Mouse (Mus musculus): Measurements from ENCODE around the gene Crim1.

The Crim1 gene

DNA sequence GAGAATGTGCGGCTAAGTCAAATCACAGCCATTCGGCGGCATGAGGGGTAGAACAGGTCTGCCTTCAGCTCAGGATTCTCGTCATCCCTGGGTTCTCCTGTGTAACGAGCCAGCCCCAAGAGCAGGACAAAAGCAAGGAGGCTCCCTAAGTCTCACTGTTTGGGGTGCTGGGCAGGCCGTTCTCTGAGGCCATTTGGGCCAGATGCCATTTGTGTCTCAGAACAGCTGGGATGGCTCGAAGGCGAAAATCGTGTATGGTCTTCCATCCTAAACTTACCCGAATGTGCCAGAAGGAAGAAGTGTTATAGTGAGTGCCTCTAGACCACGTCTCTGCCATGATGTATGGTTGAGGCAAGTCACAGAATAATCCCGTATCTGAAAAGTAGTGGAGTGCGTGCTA, 86.0 kb downstream of the Crim1 start:
- DNase-seq (ENCODE audit: low spot score in 2 of 2), result no peak

DNA sequence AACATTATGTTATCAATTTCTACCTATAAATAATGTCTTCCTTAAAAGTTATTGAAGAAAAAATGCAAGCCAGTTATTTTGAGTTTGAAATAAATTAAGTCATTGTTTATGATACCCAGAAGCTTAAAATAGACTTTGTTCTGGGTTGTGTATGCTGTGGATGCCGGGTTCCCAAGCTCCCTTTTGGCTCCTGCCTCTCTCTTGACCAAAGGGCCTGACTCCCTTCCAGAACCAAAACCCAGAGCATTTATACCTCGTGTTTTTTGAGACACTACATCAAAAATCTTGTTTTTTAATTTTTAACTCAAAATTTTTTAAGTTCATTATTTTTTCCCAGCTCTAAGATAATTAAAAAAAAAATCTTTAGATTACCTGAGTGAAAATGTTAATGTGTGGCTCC, 87.3 kb downstream of the Crim1 start:
- DNase-seq (ENCODE audit: low spot score in 2 of 2), result no peak

DNA sequence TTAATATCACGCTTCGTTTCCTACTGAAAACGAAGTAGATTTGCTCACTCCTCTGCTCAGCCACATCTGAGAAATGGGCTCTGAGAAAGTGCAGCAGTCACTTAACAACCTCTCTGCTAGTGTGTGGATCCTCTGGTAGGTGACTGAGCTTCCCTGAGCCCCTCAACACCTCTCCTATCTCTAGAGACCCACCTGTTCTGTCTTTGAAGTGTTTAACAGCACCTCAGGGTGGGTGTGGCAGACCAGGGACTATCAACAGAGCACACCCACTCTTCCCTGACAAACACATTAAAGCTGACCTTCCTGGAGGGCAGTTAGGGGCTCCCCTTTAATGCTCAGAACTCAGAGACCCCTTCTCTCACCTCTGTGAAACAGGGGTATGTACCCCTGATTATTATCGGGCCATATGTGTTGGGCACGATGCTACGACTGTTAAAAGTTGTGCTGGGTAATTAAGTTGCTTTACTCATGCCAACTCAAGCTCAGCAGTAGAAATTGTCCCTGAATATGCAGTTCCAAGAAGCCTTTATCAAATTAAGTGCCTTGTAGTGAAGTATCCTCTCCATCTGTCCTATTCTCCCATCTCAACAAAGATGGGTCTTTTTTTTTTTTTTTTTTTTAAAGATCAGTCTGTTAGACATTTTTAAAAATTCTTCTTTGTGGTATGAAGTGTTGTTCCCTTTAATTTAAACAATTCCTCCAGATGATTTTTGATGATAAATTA, 90.3 kb downstream of the Crim1 start:
- DNase-seq (ENCODE audit: low spot score in 2 of 2), result no peak

DNA sequence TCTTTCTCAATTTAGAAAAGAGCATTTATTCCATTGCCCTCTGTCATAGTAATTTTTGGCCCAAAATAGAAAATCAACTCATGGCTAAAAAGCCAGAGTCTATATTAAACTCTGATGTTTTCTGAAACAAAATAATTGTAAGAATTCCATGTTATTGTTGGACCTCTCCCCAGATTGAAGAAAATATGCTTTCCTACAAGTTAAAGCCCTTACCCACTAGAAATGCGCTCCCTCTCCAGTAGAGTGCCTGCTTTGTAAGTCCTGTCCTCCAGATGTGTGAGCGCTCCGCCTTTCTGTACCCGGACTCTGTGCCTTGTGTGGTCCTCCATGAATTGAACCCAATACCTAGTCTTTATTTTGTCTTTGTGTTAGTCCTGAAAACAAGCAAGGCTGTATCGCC, 91.0 kb downstream of the Crim1 start:
- DNase-seq (ENCODE audit: low spot score in 2 of 2), result no peak

DNA sequence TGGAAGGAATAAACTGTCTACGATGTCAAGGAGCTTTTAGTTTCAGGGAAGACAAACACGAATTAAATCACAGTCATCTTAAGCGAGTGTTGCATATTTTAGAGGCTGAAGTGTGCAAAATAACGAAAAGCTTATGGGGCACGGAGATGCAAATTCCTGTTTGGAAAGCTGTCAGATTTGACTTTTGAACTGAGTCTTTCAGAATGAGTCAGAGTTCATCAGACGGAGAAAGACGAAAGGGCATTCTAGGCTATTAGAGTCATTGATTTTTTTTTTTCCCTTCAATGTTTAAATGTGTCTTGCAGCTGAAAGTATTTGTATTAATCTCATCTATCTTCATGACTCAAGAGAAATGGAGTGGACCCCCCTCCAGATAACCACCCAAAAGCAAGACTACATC, 92.3 kb downstream of the Crim1 start:
- DNase-seq (ENCODE audit: low spot score in 2 of 2), result no peak

DNA sequence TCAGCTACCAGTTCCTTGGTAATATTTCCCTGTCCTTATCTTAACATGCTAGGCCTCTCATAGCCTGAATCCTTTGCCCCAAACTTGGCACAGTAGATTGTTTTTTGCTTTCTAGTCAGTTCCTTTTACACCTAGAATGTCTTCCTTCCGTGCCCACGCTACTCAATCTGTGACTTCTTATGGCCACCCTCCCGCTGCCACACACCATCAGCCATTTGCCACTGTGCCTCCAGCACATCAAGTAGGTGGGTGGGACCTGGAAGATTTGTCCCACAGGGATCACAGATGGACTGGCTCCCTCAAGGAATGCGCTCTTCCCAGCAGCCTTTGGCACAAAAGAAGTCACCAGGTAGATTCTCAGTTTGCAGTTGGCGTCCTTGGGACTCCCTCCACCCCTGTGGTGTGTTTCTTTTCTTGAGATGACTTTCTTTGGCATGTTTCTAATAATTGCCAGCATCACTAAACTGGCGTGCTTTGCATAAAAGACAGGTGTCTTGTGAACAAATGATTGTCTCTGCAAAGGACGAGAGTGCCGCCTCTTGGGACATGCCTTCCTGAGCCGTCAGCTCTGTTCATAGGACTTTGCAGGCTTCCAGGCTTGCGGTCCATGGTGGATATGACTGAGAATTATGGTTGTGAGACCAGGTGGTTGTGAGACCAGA, 92.9 kb downstream of the Crim1 start:
- no peak for DNase-seq (ENCODE audit: low spot score in 2 of 2)

DNA sequence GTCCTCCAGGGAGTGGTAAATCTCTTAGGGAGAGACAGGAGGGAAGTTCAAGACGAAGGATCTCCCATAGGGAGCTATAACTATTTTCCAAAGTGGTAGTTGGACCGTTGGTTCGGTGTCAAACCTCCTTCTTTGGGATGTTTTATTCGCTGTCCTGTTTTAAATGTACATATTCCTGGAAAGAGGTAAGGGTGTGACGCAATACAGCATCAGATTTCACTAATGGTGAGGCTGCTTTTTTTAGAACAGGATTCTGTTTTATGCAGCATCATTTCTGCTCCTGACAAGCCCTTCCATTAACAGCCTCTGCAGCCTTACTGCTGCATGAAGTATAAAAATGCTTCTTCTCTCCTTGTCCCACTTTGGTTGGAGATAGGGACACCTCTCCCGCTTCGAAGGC, 95.9 kb downstream of the Crim1 start:
- no peak for DNase-seq (ENCODE audit: low spot score in 2 of 2)

DNA sequence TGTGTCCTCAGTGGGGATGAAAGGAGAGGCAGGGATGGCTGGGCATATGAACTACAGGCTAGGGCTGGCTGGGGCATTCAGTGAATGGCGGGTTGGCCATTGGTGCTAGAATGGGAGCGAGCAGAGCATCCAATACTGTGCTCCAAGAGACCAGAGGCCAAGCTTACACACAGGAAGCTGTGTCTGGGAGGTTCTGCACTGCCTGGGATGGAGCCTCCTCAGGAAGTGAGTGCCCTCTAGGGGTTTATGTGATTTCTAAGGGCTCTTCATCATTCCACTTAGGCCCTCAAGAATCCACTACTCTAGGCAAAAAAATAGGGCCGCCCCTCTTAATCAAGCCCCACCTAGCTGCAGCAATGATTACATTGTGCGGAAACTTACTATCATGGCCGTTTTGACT, 98.1 kb downstream of the Crim1 start:
- DNase-seq (ENCODE audit: low spot score in 2 of 2), result no peak

DNA sequence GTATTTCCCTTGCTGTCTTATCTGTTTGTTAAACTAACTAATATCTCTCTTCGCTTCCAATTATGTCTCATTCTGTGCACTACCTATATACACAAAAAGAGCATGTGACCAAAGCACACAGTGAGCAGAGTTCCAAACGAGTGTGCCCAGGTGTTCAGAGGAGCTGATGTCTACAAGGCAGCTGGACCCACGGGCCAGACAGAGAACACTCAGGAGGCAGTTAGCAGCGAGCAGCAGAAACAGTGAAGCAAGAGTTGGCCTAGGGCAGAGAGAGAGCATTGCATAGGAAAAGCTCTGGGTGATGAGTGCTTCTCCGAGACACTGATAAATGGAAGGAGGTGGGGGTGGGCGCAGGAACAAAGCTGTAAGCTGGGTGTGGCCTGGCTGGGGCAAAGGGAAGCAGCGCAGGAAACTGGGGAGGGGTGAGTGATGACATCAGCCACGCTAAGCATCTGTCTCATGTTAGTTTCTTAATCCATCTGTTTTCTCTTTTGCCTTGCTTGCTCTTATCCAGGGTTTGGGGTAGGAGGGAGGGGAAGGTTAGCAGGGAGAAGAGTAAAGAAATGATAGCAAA, 99.0 kb downstream of the Crim1 start:
- DNase-seq (ENCODE audit: low spot score in 2 of 2), result no peak

DNA sequence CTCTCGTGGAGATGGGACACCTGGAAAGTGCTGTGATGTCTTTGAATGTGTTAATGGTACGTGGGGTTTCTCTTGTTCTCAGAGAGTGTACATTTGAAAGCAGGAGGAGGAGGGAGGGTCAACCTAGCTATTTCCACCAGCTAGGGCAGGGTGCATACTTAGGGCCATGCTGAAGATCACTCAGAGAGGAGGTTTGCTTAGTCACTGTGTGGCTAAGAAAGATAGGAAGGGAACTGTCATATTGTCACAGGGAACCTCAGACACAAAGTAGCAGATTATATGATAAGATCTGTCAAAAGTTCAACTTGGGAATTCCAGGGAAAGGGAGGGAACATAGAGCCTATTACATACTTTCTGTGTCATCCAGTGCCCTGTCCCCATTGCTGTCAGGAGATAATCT, 103.0 kb downstream of the Crim1 start:
- DNase-seq (ENCODE audit: low spot score in 2 of 2), result no peak

DNA sequence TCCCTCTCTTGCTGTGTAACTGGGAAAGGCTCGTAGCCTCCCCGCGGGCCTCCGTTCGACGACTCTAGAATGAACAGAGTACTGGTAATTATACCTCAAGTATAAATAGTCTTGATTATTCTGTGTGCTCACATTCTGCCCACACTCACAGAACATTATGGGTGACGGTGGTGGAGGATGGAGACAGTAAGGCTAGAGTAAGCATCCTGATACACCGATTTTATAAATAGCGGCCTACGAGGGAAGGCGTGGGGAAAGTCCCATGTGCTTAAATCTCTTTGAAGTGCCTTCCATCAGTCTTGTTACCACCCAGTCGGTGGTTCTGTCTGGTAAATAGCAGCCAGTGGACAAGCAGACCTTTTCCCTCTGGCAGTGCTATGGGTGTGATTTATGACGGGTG, 104.0 kb downstream of the Crim1 start:
- DNase-seq (ENCODE audit: low spot score in 2 of 2), result peak in 1 of 2 experiments; percentile 29

DNA sequence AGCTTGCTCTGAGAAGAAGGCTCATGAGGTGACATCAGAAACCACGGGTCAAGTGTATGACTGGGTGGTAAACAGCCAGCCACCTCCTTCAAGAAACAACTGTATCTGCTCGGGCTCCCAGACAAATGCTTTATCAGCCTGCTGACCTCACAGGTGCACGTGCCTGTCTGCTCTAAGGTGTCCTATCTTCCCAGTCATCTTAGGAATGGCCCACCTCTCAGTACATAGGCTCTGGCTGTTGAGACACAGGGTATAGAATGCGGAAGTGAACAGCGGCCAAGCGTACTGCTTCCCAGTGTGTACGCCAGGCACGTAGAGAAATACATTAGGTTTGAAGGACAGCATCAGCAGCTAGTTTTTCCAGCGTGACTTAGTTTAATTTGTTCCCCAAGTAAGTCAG, 106.4 kb downstream of the Crim1 start:
- no peak for DNase-seq (ENCODE audit: low spot score in 2 of 2)

DNA sequence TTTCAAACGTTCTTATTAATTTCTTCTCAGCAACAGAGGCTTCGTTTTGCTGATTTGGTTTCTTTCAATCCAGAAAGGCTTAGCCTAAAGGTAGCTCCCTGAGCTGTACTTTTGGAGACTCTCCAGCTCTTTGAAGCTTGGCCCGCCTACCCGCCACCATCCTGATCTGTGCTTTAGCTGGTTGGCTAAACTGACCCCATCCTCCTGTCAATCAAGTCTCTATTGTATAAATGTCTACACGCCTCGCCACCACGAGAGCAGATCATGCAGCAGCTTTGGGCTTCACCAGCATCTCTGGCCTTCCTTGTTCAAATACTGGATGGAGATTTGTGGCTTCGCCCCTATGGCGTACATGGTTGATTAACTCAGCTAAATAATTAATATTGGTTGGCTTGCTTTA, 108.2 kb downstream of the Crim1 start:
- no peak for DNase-seq (ENCODE audit: low spot score in 2 of 2)

DNA sequence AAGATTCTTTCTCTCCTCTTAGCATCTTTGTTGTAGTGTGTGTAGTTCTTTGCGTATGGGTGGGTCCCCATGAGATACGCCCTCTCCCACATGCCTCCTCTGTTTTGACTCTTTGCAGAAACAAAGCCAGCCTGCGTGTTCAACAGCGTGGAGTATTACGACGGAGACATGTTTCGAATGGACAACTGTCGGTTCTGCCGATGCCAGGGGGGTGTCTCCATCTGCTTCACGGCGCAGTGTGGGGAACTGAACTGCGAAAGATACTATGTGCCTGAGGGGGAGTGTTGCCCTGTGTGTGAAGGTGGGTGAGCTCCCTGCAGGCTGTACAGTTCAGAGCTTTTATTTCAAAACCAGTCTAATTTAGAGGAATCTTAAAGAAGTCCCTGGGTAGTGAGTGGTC, 113.0 kb downstream of the Crim1 start:
- no peak for DNase-seq (ENCODE audit: low spot score in 2 of 2)

DNA sequence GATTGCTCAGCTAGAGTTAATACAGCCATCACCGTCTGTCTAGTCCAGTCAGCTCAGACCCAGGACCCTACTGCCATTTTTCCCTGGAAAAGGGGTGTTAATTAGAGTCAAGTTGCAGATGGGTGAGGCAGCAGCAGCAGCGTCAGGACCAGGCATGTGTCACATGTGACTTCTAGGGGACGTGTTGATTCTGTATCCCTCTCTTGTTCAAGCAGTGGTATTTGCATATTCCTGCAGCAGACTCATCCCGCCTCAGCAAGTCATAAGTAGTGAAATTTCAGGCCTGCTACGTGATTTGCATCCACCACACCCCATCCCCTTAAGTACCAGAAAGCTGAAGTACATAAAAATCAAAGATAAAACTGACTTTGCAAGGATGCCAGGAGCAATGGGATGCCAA, 113.6 kb downstream of the Crim1 start:
- DNase-seq (ENCODE audit: low spot score in 2 of 2), result no peak

DNA sequence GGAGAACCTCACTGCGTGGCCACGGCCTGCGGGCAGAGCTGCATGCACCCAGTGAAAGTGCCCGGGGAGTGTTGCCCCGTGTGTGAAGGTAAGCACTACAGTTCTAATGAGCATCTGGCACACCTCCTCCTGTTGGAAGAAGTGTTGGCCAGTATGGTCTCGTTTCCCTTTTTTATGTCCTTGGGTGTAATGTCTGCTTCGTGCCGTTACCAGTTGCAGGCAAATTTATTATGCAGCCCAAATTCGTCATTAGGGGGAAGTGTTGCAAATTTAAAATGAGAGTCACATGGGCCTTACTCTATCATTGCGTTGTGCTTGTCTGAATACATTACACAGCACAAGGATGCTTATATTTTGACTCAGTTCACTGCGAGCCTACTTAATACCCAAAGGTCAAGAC, 115.6 kb downstream of the Crim1 start:
- DNase-seq (ENCODE audit: low spot score in 2 of 2), result no peak

DNA sequence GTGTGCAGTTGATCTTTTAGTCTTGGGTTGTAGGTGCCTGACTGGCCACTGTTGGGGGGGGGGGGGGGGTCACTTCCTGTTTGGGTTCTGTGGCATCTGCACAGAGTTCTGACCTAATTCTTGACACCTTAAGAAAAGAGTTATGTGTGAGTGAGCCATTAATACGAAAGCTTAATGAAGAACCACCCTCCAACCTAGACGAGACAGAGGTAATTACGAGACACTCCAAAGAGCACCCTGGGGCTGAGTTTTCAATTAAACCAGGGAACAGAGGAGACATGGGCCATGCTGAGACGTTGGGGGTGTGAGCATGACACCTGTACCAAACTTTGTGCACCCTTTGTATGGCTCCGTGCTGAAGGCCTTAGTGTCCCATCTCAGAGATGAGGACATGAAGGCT, 117.3 kb downstream of the Crim1 start:
- DNase-seq (ENCODE audit: low spot score in 2 of 2), result no peak

DNA sequence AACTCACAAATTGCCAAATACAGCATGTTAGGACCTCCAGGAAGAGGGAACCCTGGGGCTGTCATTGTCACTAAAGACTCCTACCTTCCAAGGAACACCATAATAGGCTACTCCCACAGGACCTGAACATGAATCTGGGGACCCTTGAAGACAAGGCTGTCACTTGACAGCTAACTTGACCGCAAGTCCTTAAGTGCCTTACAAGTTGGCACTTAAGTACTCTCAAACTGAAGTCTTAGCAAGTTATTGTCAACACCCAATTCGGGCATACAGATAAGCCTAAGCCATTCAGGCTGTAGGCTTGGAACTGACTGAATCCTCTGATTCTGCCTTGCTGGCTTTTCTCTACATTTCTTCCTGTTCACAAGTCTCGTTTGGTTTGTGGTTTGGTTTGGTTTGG, 118.8 kb downstream of the Crim1 start:
- DNase-seq (ENCODE audit: low spot score in 2 of 2), result no peak

DNA sequence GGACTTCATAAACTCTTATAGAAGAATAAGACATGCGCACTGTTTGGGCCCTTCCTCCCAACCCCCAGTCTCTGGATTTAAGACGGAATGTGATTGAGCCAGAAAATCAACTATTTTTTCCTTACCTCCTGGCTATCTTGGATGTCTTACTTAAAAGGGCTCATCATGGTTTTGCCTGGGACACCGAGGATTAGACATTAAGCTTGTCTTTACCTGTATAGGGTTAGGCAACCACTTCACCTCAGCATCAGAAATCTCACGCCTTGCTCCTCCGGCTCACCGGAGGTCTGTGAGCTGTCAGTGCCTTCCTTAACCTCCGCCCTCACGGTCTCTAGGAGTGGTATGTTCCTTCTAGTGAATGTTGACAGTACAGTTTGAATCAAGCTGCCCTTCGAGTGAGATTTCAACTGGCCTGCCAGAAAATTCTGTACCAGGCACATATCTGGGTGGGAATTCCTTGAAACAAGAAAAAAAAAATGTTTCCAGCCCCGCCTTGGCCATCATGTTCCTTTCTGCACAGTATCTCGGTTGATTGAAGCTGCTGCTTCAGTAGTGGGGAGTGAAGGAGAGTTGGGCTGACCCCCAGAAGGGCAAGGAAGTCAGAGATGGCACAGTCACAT, 121.3 kb downstream of the Crim1 start:
- no peak for DNase-seq (ENCODE audit: low spot score in 2 of 2)

DNA sequence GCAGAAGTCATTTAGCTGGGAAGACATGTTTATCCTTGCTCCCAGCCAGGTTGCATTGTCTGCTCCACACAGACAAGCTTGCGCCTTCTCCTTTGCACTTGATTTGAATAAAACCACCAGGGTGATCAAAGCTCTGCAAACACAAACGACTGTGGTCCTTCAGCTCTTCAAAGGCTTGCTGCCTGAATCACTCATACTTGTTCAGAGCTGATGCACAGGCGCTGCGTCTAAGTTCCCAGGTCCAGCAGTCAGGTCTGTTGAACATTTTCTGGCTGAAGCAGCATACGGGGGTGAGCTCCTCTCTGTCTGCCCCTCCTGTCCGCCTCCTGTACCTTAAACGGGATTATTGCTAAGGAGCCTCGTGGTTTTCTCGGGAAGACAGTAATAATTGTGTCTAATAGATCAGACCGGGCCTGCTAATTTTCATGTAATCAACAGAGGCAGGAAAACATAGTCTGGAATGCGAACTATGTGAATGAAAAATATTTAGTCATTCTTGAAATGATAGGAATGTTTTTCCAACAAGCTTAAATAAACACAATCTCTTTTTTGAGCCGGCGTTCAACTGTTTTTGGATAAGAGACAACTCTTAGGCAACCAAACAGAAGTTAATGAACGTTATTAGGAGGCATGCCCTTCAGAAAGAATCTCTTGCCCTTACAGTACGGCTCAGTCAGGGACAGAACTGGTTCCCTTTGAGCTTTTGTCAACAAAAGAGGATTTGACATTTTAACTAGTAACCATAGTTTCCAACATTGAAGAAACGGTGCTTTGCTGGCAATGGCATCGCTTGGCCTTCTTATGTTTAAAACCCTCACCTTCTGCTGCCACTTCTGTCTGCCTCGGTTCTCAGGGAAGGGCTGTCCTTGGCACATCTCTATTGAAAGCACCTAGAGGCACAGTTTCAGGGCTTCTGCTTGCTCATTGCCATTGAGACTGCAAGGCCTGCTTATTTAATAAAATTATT, 122.6 kb downstream of the Crim1 start:
- no peak for DNase-seq (ENCODE audit: low spot score in 2 of 2)

DNA sequence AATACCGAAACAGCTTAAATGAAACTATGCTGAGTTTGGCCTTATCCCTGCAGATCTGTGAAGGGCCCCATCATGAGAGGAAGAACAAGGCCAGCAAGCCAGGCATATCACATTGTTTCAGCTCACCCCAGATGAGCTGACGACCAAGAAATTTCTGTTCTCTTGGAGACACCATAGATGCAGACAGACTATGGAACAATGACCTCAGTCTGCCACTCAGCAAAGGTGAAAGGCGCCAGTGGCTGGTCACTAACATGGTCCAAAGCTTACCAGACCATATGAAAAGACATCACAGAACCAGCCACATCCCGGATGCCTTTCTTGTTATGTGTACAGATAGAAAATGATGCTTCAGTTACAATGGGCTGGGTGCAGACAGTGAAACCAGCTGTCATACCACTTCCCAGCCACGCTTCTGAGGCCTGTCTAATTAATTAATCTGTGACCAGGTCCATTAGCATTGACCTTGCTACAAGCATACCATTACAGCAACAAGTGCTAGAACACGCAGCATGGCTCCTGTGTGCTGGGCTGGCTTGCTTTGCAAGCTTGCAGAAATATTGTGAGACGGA, 125.8 kb downstream of the Crim1 start:
- no peak for DNase-seq (ENCODE audit: low spot score in 2 of 2)

Measured in right cerebral cortex, postnatal 36 days (tissue).